Mouse (Mus musculus): Measurements from ENCODE around the gene Rnaseh1. TPM values are rescaled to one million over a fixed set of nuclear protein-coding genes. Genes with fewer than 3 reads are reported as not detected.

Rnaseh1 gene
- polyA plus RNA-seq, 1 experiment from 2014 or later: 23.0 TPM

DNA sequence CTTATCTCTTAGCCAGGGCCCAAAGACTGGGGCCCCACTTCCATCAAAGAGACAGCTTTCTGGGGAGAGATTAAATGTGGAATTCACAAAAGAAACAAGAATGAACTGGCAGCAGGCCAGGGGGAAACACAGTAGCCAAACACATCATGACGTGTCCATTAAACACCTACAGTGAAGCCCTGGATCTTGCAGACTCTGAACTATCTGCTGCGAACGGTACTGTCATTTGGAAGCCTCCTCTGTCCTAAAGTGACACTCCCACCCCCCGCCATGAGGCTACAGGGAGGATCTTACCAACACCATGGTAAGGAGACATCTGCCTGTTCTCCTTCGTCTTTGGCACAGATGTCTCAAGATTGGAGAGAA lies 27.3 kb upstream of the Rnaseh1 start:
- Histone ChIP-seq H3K27me3 (replicated peaks; ENCODE audit: control insufficient read depth, insufficient read depth, low read length) (no peaks in the 10 kb centered on the region), H3K9me3 (ENCODE audit: control insufficient read depth, low read length) (no peaks in the 10 kb centered on the region), H3K27ac (ENCODE audit: low read depth, low read length) (no peak overlapping the region), H3K4me3 (ENCODE audit: low read length) (no peak overlapping the region), H3K9ac (ENCODE audit: low read depth, low read length) (no peak overlapping the region), H3K36me3 (ENCODE audit: control insufficient read depth, insufficient read depth, low read length) (no peaks in the 10 kb centered on the region; the same call in 1 of the 2 replicates), H3K4me1 (ENCODE audit: control insufficient read depth, insufficient read depth, low read depth, low read length) (no peaks in the 10 kb centered on the region; the same call in 1 of the 2 replicates), H3K4me2 (ENCODE audit: low read length) (no peak overlapping the region)
- no peak for ATAC-seq
- 47% methylated on average over 5 of the region's 5 CpGs for WGBS

DNA sequence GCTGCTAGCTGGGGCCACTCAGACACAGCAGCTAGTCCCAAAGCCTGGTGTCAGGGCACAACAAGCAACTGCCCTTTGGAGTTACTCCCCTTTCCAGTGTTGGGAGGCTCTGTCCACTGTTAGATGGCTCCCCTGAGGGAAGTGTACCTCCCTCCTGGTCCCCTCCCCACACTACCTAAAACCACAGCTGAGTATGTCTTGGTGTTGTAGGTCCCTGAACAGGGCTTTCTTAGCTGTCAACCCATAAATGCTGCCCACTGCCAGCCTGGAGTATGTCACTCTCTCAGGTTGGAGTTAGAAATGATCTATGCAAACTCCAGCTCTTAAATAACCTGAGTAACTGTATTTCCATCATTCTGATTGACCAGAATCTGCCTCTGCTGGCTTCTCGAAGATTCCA lies 26.8 kb upstream of the Rnaseh1 start:
- H3K36me3 ChIP-seq (ENCODE audit: control insufficient read depth, insufficient read depth, low read length): no peaks in the 10 kb centered on the region; the same call in 1 of the 2 replicates
- H3K4me3 ChIP-seq (ENCODE audit: low read length): no peak overlapping the region
- H3K27me3 ChIP-seq (replicated peaks; ENCODE audit: control insufficient read depth, insufficient read depth, low read length): no peaks in the 10 kb centered on the region
- H3K27ac ChIP-seq (ENCODE audit: low read depth, low read length): no peak overlapping the region
- H3K4me1 ChIP-seq (ENCODE audit: control insufficient read depth, insufficient read depth, low read depth, low read length): no peaks in the 10 kb centered on the region; the same call in 1 of the 2 replicates
- H3K9me3 ChIP-seq (ENCODE audit: control insufficient read depth, low read length): no peaks in the 10 kb centered on the region
- no peak for ATAC-seq
- WGBS: 84% methylated on average over 1 of the region's 1 CpGs
- no peak overlapping the region for H3K9ac ChIP-seq (ENCODE audit: low read depth, low read length)
- H3K4me2 ChIP-seq (ENCODE audit: low read length): no peak overlapping the region

DNA sequence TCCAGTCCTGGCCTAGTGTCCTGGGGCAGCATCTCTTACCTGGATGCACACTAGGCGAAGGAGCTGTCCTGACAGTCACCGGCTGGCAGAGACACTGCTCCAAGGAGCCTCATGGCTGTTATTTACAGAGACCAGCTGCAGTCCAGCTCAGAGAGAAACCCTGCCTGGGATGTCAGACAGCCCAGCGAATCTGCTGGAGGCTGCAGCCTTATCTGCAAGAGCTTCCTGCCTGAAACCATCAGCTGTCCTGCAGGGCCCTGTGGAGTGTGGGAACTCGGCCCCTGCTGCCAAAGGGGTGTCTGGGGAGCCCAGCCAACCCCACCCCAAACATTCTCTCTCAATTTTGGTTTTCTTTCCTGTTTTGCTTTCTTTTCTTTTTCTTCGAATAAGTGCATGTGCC lies 26.2 kb upstream of the Rnaseh1 start, which contains the start of gene Colec11:
TSS of gene Colec11 (minus strand) at position 183 of the 400 bp plus-strand sequence.
- H3K27me3 ChIP-seq (replicated peaks; ENCODE audit: control insufficient read depth, insufficient read depth, low read length): no peaks in the 10 kb centered on the region
- no peaks in the 10 kb centered on the region; the same call in 1 of the 2 replicates for H3K4me1 ChIP-seq (ENCODE audit: control insufficient read depth, insufficient read depth, low read depth, low read length)
- no peak for ATAC-seq
- H3K27ac ChIP-seq (ENCODE audit: low read depth, low read length): no peak within 1 kb of the TSS
- no peak within 1 kb of the TSS for H3K4me3 ChIP-seq (ENCODE audit: low read length)
- no peak within 1 kb of the TSS for H3K4me2 ChIP-seq (ENCODE audit: low read length)
- no peaks in the 10 kb centered on the region for H3K9me3 ChIP-seq (ENCODE audit: control insufficient read depth, low read length)
- 59% methylated on average over 5 of the region's 5 CpGs for WGBS
- no peak within 1 kb of the TSS for H3K9ac ChIP-seq (ENCODE audit: low read depth, low read length)
- H3K36me3 ChIP-seq (ENCODE audit: control insufficient read depth, insufficient read depth, low read length): peaks cover 3% of the 10 kb centered on the region

DNA sequence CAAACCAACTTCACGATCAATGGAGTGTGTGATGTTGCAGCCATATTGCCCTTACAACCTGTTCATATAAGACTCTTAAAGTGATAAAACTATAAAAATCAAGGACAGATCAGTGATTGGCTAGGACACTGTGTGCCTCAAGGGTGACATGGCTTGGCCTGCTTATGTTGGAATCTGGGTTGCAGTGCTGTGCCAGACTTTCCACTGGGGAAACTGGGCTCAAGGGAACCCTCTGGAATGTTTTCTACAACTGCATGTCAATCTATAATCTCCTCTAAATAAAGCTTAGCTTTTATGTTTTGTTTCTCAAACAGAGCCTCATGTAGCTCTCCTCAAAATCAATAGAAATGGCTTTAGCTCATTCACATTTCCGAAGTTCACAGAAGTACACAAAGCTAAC lies 25.2 kb upstream of the Rnaseh1 start:
- no peak for ATAC-seq
- no peaks in the 10 kb centered on the region for H3K9me3 ChIP-seq (ENCODE audit: control insufficient read depth, low read length)
- no peaks in the 10 kb centered on the region; the same call in 1 of the 2 replicates for H3K4me1 ChIP-seq (ENCODE audit: control insufficient read depth, insufficient read depth, low read depth, low read length)
- no peak overlapping the region for H3K9ac ChIP-seq (ENCODE audit: low read depth, low read length)
- H3K27ac ChIP-seq (ENCODE audit: low read depth, low read length): no peak overlapping the region
- no peaks in the 10 kb centered on the region for H3K27me3 ChIP-seq (replicated peaks; ENCODE audit: control insufficient read depth, insufficient read depth, low read length)
- WGBS: 100% methylated on average over 2 of the region's 2 CpGs
- H3K4me2 ChIP-seq (ENCODE audit: low read length): no peak overlapping the region
- peaks cover 13% of the 10 kb centered on the region for H3K36me3 ChIP-seq (ENCODE audit: control insufficient read depth, insufficient read depth, low read length)
- H3K4me3 ChIP-seq (ENCODE audit: low read length): no peak overlapping the region

DNA sequence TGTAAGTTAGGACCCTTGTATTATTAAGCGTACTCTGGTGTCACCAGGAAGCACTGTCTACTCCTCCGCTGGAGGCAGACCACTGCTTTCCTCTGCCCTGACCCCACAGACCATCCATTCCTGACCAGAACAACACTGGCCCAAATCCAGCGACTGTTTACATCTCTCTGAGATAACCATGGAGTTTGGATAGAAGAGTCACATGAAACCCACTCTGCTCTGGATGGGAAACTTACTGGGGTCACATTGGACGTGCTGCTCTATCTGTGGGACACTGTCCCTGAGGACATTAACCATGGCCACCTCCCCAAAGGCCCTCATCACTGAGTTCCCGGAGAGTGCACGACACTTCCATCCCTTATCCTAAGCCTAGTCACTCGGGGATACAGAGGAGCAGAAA lies 24.0 kb upstream of the Rnaseh1 start:
- no peak for ATAC-seq
- Histone ChIP-seq H3K9ac (ENCODE audit: low read depth, low read length) (no peak overlapping the region), H3K4me1 (ENCODE audit: control insufficient read depth, insufficient read depth, low read depth, low read length) (no peaks in the 10 kb centered on the region; the same call in 1 of the 2 replicates), H3K9me3 (ENCODE audit: control insufficient read depth, low read length) (no peaks in the 10 kb centered on the region), H3K27ac (ENCODE audit: low read depth, low read length) (no peak overlapping the region), H3K36me3 (ENCODE audit: control insufficient read depth, insufficient read depth, low read length) (peaks cover 23% of the 10 kb centered on the region), H3K4me3 (ENCODE audit: low read length) (no peak overlapping the region), H3K27me3 (replicated peaks; ENCODE audit: control insufficient read depth, insufficient read depth, low read length) (no peaks in the 10 kb centered on the region), H3K4me2 (ENCODE audit: low read length) (no peak overlapping the region)
- 80% methylated on average over 7 of the region's 7 CpGs for WGBS

DNA sequence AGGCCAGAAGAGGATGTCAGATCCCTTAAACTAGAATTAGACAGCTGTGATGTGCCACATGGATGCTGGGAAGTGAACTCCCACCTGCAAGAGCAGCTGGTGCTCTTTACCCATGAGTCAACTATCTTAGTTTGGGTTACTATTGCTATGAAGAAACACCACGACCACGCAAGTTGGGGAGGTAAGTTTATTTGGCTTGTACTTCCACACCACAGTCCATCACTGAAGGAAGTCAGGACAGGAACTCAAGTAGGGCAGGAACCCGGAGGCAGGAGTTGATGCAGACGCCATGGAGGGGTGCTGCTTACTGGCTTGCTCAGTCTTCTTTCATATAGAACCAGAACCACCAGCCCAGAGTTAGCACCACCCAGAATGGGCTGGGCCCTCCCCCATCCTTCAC lies 22.3 kb upstream of the Rnaseh1 start:
- no peak overlapping the region for H3K27ac ChIP-seq (ENCODE audit: low read depth, low read length)
- no peaks in the 10 kb centered on the region for H3K4me1 ChIP-seq (ENCODE audit: control insufficient read depth, insufficient read depth, low read depth, low read length)
- no peaks in the 10 kb centered on the region for H3K9me3 ChIP-seq (ENCODE audit: control insufficient read depth, low read length)
- no peak for ATAC-seq
- H3K4me3 ChIP-seq (ENCODE audit: low read length): no peak overlapping the region
- WGBS: 75% methylated on average over 4 of the region's 4 CpGs
- H3K9ac ChIP-seq (ENCODE audit: low read depth, low read length): no peak overlapping the region
- no peaks in the 10 kb centered on the region for H3K27me3 ChIP-seq (replicated peaks; ENCODE audit: control insufficient read depth, insufficient read depth, low read length)
- peaks cover 33% of the 10 kb centered on the region for H3K36me3 ChIP-seq (ENCODE audit: control insufficient read depth, insufficient read depth, low read length)
- H3K4me2 ChIP-seq (ENCODE audit: low read length): no peak overlapping the region

DNA sequence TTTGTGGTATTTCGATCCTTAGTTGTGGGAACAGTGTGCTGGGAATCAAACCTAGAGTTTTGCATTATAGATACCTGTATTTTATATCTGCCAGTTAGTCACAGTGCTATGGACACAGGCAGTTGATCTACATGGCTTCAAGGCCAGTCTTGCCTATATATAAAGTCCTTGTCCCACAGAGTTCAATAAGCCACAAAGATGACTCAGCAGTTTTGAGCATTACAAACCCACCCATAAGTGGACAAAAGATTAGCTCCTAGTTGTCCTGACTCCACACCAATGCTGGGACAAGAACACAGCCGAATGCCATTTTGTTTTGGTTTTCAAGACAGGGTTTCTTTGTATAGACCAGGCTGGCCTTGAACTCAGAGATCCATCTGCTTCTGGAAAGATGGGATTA lies 21.0 kb upstream of the Rnaseh1 start:
- H3K9ac ChIP-seq (ENCODE audit: low read depth, low read length): no peak overlapping the region
- no peak overlapping the region for H3K27ac ChIP-seq (ENCODE audit: low read depth, low read length)
- H3K4me1 ChIP-seq (ENCODE audit: control insufficient read depth, insufficient read depth, low read depth, low read length): peaks cover 4% of the 10 kb centered on the region
- no peak overlapping the region for H3K4me3 ChIP-seq (ENCODE audit: low read length)
- H3K36me3 ChIP-seq (ENCODE audit: control insufficient read depth, insufficient read depth, low read length): peaks cover 45% of the 10 kb centered on the region
- WGBS: 88% methylated on average over 2 of the region's 2 CpGs
- no peak overlapping the region for H3K4me2 ChIP-seq (ENCODE audit: low read length)
- H3K9me3 ChIP-seq (ENCODE audit: control insufficient read depth, low read length): no peaks in the 10 kb centered on the region
- no peaks in the 10 kb centered on the region for H3K27me3 ChIP-seq (replicated peaks; ENCODE audit: control insufficient read depth, insufficient read depth, low read length)
- no peak for ATAC-seq

DNA sequence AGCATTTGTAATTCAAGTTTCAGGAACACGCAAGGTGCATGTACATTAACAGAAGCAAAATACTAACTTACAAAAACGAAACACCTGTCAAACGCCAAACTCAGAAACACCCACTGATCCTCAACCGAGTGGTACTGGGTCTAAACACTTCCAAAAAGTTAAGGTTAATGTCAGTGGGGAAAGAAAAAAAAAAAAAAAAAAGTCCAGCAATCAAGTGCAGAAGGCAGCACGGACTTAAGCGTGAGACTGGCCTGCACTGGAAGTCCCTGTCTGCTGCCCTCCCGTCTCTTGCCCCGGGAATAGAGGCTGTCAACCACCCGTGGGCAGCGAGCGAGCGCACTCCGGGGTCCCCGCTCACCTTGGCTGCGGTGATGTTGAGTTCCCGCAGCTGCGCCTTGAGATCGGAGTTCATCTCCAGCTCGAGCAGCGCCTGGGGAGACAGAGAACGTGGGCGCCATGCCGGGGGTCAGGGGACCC lies 14.3 kb upstream of the Rnaseh1 start:
- peaks cover 16% of the 10 kb centered on the region for H3K4me1 ChIP-seq (ENCODE audit: control insufficient read depth, insufficient read depth, low read depth, low read length)
- peak overlapping the region; percentile 62 for H3K4me3 ChIP-seq (ENCODE audit: low read length)
- peak overlapping the region; percentile 83 for H3K27ac ChIP-seq (ENCODE audit: low read depth, low read length)
- H3K27me3 ChIP-seq (replicated peaks; ENCODE audit: control insufficient read depth, insufficient read depth, low read length): no peaks in the 10 kb centered on the region
- H3K9me3 ChIP-seq (ENCODE audit: control insufficient read depth, low read length): no peaks in the 10 kb centered on the region
- H3K9ac ChIP-seq (ENCODE audit: low read depth, low read length): peak overlapping the region; percentile 83
- WGBS: 2% methylated on average over 22 of the region's 23 CpGs
- peak overlapping the region; percentile 80 for H3K4me2 ChIP-seq (ENCODE audit: low read length)
- ATAC-seq: no peak
- peaks cover 27% of the 10 kb centered on the region for H3K36me3 ChIP-seq (ENCODE audit: control insufficient read depth, insufficient read depth, low read length)

DNA sequence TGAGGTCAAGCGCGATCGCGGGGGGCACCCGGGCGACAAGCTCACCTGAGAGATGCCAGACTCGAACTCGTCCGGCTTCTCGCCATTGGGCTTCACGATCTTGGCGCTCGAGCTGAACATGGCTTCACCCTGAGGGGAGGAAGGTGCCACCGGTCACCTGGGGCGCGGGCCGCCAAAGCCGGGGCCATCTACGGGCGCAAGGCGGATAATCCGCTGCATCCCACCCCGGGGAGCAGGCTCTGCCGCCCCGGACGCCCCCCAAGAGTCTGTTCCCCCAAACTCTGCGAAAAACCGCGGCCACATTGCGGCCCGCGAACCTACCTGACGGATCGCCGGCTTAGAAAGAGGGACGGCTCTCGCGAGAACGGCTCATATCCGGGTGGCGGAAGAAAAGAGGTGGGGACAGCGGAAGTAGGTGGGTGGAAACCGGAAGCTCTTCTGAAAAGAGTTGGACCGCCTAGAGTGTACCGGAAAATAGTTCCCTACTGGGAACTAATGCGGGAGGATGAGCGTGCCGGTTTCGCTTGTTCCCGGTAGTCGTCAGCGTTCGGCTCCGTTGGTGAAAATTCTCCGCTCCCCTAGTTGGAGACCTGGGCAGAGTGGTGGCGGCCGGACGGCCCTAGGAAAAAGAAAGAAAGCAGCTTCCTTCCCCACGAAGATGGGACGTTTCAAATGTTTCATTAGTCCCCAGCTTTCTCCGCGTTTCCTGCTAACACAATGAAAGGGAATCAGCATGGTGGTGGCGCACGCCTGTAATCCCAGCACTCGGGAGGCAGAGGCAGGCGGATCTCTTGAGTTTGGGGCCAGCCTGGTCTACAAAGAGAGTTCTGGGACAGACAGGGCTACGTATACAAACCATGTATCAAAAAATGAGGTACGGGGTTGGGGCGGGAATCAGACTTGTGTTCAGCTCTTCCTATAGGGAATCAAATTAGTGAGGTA lies 13.6 kb upstream of the Rnaseh1 start, which contains the start of gene Rps7:
TSS of gene Rps7 (minus strand) at position 419 of the 942 bp plus-strand sequence.
- peak within 1 kb of the TSS; percentile 83 for H3K9ac ChIP-seq (ENCODE audit: low read depth, low read length)
- peak within 1 kb of the TSS; percentile 83 for H3K27ac ChIP-seq (ENCODE audit: low read depth, low read length)
- peak within 1 kb of the TSS; percentile 80 for H3K4me2 ChIP-seq (ENCODE audit: low read length)
- peak within 1 kb of the TSS; percentile 62 for H3K4me3 ChIP-seq (ENCODE audit: low read length)
- peaks cover 20% of the 10 kb centered on the region for H3K36me3 ChIP-seq (ENCODE audit: control insufficient read depth, insufficient read depth, low read length)
- peaks cover 16% of the 10 kb centered on the region for H3K4me1 ChIP-seq (ENCODE audit: control insufficient read depth, insufficient read depth, low read depth, low read length)
- H3K9me3 ChIP-seq (ENCODE audit: control insufficient read depth, low read length): no peaks in the 10 kb centered on the region
- H3K27me3 ChIP-seq (replicated peaks; ENCODE audit: control insufficient read depth, insufficient read depth, low read length): no peaks in the 10 kb centered on the region
- 6% methylated on average over 66 of the region's 69 CpGs for WGBS
- peak; percentile 97 for ATAC-seq
